Mouse (Mus musculus) brain, embryonic 14.5 days (tissue): ENCODE measurements around the gene Camta1. TPM values are rescaled to one million over a fixed set of nuclear protein-coding genes. Genes with fewer than 3 reads are reported as not detected.

ENCODE experiments used
- DNase-seq: peaks from one replicate; pipeline ENCODE4 v3.0.0-alpha.2; 2011; ENCODE audit warnings: low read depth
- CTCF ChIP-seq: fragments of 200-500 bp; IDR thresholded peaks from 2 replicates; pipeline ENCODE4 v1.5.1; 2012; ENCODE audit warnings: inconsistent platforms, mild to moderate bottlenecking, moderate library complexity, borderline replicate concordance; ENCODE audit not compliant: insufficient read depth, insufficient read length; ENCODE audit errors: extremely low read depth
- POLR2A ChIP-seq: fragments of 200-500 bp; IDR thresholded peaks from 2 replicates; pipeline ENCODE4 v1.6.1; 2012; ENCODE audit warnings: mild to moderate bottlenecking, inconsistent platforms, borderline replicate concordance; ENCODE audit not compliant: poor library complexity, insufficient read depth, insufficient read length, severe bottlenecking; ENCODE audit errors: extremely low read depth
- polyA plus RNA-seq: library from polyadenylated mRNA; depleted of rRNA; stranded (reverse); fragments of >200 nt; gene quantifications from 2 replicates; pipeline ENCODE4 v1.2.3, GENCODE M21; 2012

Camta1 gene
- polyA plus RNA-seq, 1 experiment, result 92.9 TPM

DNA sequence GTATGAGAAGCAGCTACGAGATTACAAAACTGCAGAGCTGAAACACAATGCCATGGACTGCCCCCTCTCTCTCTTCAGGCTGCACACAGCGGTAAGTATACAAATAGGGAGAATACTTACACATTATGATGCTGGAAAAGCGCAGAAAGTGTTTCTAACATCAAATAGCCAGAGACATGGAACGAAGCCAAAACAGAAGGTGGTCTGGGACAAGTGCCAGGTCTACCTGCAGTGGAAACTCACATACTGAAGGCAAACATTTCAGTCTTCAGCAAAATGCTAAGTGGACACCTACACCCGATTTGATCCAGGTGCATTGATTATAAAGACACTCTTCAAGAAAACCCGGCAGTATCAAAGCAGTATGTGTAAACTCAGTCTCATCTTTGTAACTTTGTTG is 84.2 kb downstream of the Camta1 start:
- peak; percentile 25 for DNase-seq

DNA sequence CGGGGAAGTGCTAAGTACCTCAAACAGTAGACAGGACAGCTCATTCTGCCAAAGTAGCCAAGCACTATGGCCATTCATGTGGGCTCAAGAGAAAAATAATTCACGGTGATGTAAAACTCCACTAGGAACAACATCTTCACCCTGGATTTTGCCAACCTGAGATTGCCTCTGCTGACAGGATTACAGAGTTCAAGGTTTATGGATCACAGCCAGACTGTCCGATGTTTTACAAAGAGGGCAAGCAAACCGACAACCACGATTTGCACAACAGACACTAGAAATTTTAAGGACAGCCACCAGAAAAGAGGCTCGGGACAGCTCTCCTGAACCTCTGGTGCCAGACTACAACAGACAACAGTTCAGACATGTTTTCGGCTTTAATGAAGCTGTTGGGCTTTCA is 86.2 kb downstream of the Camta1 start:
- DNase-seq, result no peak
- TF ChIP-seq CTCF (no peak), POLR2A (no peak)

More for the DNA sequence above, 84.2 kb downstream of the Camta1 start:
- TF ChIP-seq CTCF (no peak), POLR2A (no peak)

DNA sequence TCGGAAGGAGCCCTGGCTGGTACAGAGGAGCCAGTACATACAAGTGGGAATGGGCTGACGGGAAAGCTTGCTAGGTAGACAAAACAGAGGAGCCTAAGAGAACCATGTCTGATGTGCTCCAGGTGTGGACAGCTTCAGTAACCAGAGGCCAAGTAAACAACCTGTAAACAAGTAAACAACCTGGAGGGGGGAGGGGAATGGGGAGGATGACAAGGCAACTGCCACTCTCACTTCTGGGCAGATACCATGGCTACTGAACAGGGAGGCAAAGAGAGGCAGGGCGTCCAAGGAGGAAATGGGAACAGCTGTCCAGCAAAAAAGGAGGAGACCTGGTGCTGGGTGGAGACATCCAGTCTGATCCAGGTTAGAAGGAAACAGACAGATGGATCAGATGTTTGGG is 88.0 kb downstream of the Camta1 start:
- no peak for TF ChIP-seq CTCF
- TF ChIP-seq POLR2A, result no peak
- no peak for DNase-seq

DNA sequence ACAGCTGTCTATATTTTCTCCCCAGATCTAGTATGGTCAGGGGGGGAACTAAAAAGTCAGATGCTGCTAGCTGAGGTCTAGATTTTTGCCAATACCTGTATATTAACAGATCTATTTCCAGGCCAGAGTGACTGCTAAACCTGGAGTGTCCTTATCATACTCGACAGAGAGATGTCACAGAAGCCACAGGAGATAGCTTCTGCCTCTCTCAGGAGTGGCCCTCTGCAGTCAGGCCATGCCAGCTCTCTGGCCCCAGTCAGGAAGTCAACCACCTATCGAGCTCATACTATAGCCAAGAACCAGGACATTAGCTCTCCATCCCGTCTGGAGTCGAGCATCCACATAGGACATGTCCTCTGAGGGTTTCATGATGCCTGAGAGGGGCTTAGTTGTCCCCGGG is 88.7 kb downstream of the Camta1 start:
- no peak for DNase-seq
- TF ChIP-seq POLR2A, result no peak
- no peak for TF ChIP-seq CTCF

DNA sequence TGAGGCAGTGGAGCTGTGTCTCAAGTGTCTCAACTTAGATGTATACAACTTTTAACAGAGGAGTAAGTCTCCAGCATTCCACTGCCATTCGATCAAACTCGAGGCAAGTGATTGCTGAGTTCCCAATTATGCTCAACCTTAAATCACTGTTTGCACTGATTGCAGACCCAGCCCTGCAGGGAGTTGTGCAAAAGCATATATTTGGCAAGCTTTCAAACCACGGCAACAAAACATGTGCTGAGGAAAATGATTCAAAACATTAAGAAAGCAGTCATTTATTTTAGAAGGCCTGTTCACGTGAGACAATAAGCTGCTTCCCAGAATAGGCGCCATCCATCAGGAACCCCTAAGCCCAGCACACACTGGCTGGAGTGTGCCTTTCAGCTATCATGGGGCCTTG is 91.0 kb downstream of the Camta1 start:
- no peak for TF ChIP-seq POLR2A
- peak; percentile 53 for DNase-seq

DNA sequence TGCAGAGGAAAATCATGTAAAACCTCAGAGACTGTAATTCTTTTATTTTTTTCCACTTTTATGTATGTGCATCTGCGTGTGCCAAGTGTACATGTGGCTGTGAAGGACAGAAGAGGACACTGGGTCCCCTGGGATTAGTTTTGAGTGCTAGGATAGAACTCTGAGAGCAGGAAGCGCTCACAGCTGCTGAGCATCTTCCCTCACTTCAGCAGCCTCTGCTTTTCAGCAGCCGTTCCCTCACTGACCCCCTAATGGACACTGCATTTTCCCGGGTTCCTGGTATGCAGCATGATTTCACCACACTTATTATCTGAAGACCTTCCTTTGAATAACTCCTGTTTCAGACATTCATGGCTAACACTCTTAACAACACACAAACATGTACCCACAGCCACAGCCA is 93.9 kb downstream of the Camta1 start:
- DNase-seq, result no peak
- TF ChIP-seq POLR2A, result no peak

DNA sequence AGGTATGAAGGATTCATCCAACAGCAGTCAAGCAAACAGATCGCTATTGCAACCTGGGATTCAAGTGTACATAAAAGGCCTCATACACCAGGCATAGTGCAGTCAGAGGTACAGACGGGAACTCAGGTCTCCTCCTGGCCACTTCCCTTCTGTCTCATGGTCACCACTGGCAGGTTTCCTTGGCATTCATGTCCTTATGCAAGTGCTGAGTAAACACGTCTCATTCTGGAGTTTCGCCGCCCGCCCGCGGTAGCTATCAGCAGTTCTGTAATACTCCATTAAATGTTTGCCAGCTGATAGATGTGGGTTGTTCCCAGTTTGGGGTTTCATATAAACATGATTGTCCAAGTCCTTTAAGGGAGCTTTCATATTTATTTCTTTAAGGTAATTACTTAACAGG is 94.3 kb downstream of the Camta1 start:
- TF ChIP-seq POLR2A (no peak), CTCF (no peak)
- no peak for DNase-seq

DNA sequence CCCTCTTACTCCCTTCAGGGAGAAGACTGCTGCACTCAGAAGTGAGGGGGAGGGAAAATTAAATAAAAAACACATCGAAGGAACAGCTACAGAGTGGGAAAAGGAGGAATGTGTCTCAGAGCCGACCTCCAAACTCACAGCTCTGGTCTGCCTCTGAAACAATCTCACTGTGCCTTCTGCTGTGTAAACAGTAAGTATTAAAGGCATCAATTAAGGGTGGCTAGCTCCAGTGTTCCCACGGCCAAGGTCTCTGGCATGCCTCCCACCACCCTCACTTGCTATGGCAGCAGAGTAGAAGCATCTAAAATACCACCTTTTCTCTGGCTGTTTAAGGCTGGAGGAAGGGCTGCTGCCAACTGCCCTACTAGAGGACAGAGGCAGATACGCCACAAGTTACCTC is 96.3 kb downstream of the Camta1 start:
- TF ChIP-seq CTCF, result no peak
- no peak for TF ChIP-seq POLR2A
- peak; percentile 79 for DNase-seq

DNA sequence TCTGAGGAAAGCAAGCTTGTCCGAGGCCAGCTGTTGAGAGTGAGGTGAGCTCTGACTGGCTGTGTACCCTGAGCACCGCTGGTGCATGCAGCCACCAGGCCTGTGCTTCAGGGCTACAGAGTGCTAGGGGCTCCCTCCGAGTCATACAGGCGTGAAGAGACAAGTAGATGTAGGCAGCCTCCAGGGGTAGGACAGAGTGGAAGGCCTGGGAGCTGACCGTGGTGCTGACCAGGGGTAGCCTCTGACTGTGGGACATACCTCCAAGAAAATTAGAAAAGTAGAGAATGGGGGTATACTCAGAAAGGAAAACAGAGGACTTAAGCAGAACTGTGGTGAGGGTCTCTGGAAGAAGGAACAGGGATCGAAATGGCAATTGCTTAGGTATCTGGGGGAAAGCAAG is 97.7 kb downstream of the Camta1 start:
- DNase-seq, result peak; percentile 22
- TF ChIP-seq POLR2A (no peak), CTCF (no peak)

DNA sequence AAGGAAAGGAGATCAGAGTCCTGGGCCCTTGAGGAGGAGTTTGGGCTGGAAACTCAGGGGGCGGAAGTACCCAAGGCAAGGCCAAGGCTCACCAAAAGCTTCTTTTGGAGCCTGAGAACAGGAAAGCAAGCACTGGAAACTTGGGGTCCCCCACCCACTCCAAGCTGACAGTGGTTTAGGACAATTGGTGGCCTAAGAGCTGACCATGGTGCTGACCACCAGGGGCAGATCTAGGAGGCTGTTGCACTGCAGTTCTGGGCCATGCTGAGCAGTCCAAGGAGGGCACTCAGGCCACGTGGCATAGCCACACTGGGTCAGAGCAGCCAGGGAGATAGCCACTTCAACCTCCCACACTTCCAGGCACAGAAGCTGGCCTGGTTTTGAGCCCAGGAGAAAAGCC is 102.6 kb downstream of the Camta1 start:
- DNase-seq, result no peak
- no peak for TF ChIP-seq CTCF
- TF ChIP-seq POLR2A, result no peak

DNA sequence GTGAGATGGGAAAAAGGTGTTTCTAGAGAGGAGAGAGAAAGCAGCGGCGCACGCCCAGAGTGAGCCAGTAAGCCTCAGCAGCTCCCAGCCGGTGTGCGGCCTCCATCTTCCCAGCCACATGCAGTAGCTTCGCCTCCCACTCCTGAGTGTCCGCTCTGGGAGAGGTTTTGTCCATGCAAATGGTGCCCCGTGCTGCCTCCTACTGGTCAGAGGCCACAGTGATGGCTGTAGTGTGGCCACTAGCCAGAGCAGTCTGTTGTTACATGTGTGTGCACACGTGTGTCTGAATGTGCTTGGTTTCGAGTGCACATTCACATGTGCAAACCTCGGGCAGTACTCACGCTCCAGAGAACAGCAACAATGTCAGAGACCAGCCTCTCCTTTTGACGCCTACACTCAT is 103.3 kb downstream of the Camta1 start:
- no peak for DNase-seq
- TF ChIP-seq CTCF (peak; percentile 41; the same call in 1 of the 2 replicates), POLR2A (no peak)

DNA sequence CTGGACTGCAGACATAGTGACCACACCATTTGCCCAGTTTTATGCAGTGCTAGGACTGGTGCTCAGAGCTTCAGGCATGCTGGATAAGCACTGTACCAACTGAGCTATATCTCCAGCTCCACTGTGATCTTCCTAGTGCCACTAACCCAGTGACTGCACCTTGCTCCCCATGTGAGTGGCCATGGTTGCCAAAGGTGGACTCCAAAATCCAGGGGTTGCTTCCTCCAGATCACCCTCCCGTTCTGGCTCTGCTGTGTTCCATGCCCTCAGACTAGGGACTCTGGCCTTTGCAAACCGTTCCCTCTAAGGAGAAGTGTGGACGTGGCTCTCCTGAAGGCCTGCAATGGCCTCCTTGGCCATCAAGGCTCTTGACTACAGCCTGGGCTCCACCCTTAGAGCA is 104.4 kb downstream of the Camta1 start:
- TF ChIP-seq CTCF (no peak), POLR2A (no peak)
- no peak for DNase-seq

DNA sequence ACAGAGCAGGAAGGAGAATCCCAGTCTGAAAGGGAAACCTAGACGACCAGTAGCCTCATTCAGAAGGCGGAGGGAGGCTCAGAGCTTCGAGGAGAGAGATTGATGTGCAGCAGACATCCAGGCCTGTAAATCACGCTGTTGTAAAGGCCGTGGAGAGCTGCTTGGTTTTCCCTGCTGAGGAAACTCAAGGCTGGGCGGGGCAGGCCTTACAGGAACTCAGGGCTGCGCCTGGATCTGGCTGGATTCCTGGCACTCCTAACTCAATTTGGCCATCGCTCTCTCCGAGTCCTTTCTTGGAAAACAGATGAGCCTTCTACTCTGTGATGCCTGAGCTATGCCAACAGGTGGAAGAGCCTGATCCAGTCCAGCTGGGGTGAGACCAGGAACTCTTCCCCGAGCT is 105.3 kb downstream of the Camta1 start:
- TF ChIP-seq POLR2A (no peak), CTCF (no peak)
- DNase-seq, result no peak
